Mouse (Mus musculus): ENCODE measurements around the gene C1qtnf7. TPM values are rescaled to one million over a fixed set of nuclear protein-coding genes. Genes with fewer than 3 reads are reported as not detected.

The C1qtnf7 gene
- polyA plus RNA-seq, 1 experiment from 2014 or later = 2.1 TPM

DNA sequence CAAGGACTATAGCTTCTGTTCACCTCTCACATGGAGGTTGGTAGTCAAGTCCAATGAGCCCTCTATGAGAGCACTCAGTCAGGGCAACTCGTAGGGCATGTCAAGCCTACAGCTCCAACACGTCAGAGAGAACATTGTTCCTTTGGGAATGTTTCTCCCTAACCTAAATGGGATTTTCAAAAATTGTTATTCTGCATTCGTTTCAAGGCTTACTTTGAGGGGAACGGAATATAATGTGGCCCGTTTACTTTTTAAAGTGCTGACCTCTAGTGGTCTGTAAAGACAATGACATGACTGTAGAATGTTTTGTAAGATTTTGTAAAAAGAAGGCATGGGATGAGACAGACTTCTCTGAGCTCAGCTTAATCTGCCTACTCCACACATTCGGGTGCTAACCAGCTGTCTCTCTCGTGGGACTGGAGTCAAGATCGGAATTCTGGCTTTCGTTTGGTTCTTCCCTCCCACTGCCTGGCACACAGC lies 119.3 kb downstream of the C1qtnf7 start:
- ATAC-seq (ENCODE audit: low FRiP score) = peak; percentile 54
- 43% methylated on average over 9 of the region's 9 CpGs for WGBS
- no peaks in the 10 kb centered on the region for H3K4me1 ChIP-seq
- no peak overlapping the region for H3K4me3 ChIP-seq
- no peak overlapping the region for H3K4me2 ChIP-seq (replicated peaks)
- H3K9ac ChIP-seq = no peak overlapping the region
- H3K27ac ChIP-seq = no peak overlapping the region
- no peaks in the 10 kb centered on the region; the same call in 1 of the 2 replicates for H3K9me3 ChIP-seq (replicated peaks)
- H3K27me3 ChIP-seq = no peaks in the 10 kb centered on the region
- H3K36me3 ChIP-seq = no peaks in the 10 kb centered on the region

GRCm38 (mm10) chr5:43645020-43645419 lies 129.7 kb downstream of the C1qtnf7 start:
- no peak for ATAC-seq (ENCODE audit: low FRiP score)

DNA sequence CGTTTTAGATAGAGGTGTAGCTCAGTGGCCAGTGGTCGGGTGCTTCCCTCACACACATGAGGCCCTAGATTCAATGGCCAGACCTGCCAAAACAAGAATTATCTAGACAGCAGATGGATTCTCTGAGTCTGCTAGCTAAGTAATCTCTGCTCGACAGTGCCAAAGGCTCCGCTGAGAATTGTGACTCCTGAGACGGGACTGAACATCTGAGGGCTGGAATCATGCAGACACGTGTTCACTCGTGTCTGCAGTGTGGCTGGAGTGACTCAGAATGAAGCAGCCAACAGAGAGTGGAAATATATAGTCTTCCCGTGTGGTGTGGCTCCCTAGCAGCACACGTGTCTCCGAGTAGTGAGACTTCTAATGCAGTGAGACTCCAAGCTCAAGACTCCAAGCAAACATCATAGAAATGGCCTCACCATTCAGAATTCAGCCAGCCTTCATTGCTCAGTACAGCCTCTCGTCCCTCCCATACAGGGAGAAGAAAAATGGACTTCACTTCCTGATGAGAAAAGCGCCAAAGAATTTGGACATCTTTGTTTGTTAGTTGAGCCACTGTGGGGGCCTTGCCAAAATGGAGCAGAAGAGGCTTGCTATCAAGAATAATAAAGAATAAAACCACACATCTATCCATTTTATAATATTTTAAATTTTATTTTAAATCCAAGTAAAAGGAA lies 131.9 kb downstream of the C1qtnf7 start:
- H3K4me2 ChIP-seq (replicated peaks) = no peak overlapping the region
- 85% methylated on average over 12 of the region's 12 CpGs for WGBS
- no peaks in the 10 kb centered on the region for H3K36me3 ChIP-seq
- ATAC-seq (ENCODE audit: low FRiP score) = no peak
- no peaks in the 10 kb centered on the region for H3K4me1 ChIP-seq
- no peak overlapping the region for H3K4me3 ChIP-seq
- no peaks in the 10 kb centered on the region for H3K9me3 ChIP-seq (replicated peaks)
- H3K9ac ChIP-seq = no peak overlapping the region
- H3K27me3 ChIP-seq = no peaks in the 10 kb centered on the region
- no peak overlapping the region for H3K27ac ChIP-seq

More at GRCm38 (mm10) chr5:43645020-43645419, 129.7 kb downstream of the C1qtnf7 start:
- Histone ChIP-seq H3K4me3 (no peak overlapping the region), H3K4me1 (no peaks in the 10 kb centered on the region), H3K9ac (no peak overlapping the region), H3K4me2 (replicated peaks) (no peak overlapping the region), H3K36me3 (no peaks in the 10 kb centered on the region), H3K27ac (no peak overlapping the region), H3K9me3 (replicated peaks) (no peaks in the 10 kb centered on the region), H3K27me3 (no peaks in the 10 kb centered on the region)
- 61% methylated on average over 4 of the region's 4 CpGs for WGBS

GRCm38 (mm10) chr5:43661498-43661897 lies 146.2 kb downstream of the C1qtnf7 start:
- H3K4me3 ChIP-seq = no peak overlapping the region
- no peak for ATAC-seq (ENCODE audit: low FRiP score)

DNA sequence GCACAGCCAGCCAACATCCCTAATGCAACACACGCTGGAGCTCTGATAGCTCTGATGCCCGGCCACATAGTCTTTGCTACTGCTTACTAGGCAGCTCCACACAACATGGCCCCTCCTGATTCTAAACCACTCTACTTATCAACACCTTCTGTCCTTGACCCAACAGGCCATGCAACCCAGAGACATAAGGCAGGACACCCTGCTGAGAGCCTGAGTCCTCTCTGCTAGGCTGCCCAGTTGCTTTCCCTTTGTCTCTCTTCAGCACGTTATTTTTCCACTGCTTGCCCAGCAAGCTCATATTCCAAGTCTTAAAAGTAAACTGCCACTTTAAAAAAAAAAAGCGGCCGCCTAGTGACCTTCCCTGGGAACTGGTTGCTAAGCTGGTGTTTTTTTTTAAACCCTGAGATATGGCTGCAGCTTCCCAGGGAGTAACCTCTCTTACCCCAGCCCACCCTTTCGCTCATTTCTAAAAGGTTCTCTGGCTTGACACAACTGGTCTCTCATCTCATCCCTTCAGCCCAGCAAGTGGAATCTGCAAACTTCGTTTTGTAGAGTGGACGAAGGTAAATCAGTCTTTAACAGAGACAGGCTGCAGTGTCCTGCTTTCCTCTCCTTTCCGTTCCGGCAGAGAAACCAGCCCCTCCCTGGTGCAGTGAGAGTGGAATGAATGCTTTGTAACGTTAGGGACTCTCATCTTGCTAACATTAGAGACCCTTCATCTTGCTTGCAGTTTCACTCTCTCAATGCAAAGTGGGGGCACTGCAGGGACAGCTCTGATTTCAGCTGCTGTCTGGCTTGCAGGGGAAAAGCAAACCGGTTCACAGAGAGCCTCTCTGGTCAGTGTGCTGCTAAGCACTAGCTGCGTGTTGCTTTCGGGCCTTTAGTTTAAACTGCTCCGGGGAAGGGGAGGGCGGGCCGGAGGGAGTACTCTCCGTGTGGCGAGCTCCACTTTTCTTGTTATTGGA lies 146.9 kb downstream of the C1qtnf7 start, which contains the start of gene Cc2d2a:
Gene Cc2d2a (plus strand): TSS at position 350 of the 965 bp plus-strand sequence.
- Histone ChIP-seq H3K36me3 (no peaks in the 10 kb centered on the region), H3K27me3 (no peaks in the 10 kb centered on the region), H3K4me2 (replicated peaks) (peak within 1 kb of the TSS; percentile 50)

More at GRCm38 (mm10) chr5:43661498-43661897, 146.2 kb downstream of the C1qtnf7 start:
- Histone ChIP-seq H3K4me2 (replicated peaks) (no peak overlapping the region), H3K36me3 (no peaks in the 10 kb centered on the region), H3K27ac (peak overlapping the region; percentile 89; the same call in 1 of the 2 replicates), H3K9me3 (replicated peaks) (no peaks in the 10 kb centered on the region), H3K9ac (no peak overlapping the region), H3K4me1 (peaks cover 30% of the 10 kb centered on the region), H3K27me3 (no peaks in the 10 kb centered on the region)
- 88% methylated on average over 3 of the region's 3 CpGs for WGBS

GRCm38 (mm10) chr5:43663531-43663930 lies 148.2 kb downstream of the C1qtnf7 start:
- Histone ChIP-seq H3K27ac (no peak overlapping the region), H3K36me3 (no peaks in the 10 kb centered on the region), H3K4me1 (peaks cover 30% of the 10 kb centered on the region), H3K9ac (no peak overlapping the region), H3K27me3 (no peaks in the 10 kb centered on the region), H3K4me2 (replicated peaks) (peak overlapping the region; percentile 50), H3K4me3 (no peak overlapping the region), H3K9me3 (replicated peaks) (no peaks in the 10 kb centered on the region)
- ATAC-seq (ENCODE audit: low FRiP score) = no peak
- 53% methylated on average over 6 of the region's 6 CpGs for WGBS

More for the DNA sequence above, 146.9 kb downstream of the C1qtnf7 start, which contains the start of gene Cc2d2a:
- WGBS = 5% methylated on average over 19 of the region's 19 CpGs
- H3K27ac ChIP-seq = peak within 1 kb of the TSS; percentile 89
- peaks cover 30% of the 10 kb centered on the region for H3K4me1 ChIP-seq
- H3K9me3 ChIP-seq (replicated peaks) = no peaks in the 10 kb centered on the region
- peak; percentile 83 for ATAC-seq (ENCODE audit: low FRiP score)
- peak within 1 kb of the TSS; percentile 51 for H3K9ac ChIP-seq
- H3K4me3 ChIP-seq = peak within 1 kb of the TSS; percentile 38

DNA sequence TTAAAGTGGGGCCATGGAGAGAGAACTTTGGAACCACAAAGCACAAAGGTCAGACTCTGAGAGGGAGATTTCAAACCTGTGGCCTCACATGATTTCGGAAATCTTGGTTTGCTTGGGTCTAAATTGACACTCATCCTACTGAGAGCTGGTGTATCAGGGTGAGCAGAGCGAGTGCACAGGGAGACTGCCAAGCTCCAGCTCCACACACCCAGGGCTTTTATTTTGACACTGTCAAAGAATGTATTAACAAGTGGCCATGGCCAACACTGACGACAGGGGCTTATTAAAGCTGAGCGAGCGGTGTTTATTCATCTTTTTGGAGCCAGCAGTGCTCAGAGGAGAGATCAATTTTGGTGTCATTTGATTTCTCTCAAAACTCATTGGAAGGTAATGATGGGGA lies 149.8 kb downstream of the C1qtnf7 start:
- H3K27ac ChIP-seq = no peak overlapping the region
- H3K4me1 ChIP-seq = peaks cover 30% of the 10 kb centered on the region
- peak; percentile 20; the same call in 1 of the 2 replicates for ATAC-seq (ENCODE audit: low FRiP score)
- peak overlapping the region; percentile 26 for H3K4me2 ChIP-seq (replicated peaks)
- H3K27me3 ChIP-seq = no peaks in the 10 kb centered on the region
- no peaks in the 10 kb centered on the region for H3K9me3 ChIP-seq (replicated peaks)
- WGBS = 26% methylated on average over 5 of the region's 5 CpGs
- no peaks in the 10 kb centered on the region for H3K36me3 ChIP-seq
- no peak overlapping the region for H3K9ac ChIP-seq
- peak overlapping the region; percentile 1; the same call in 1 of the 2 replicates for H3K4me3 ChIP-seq

Other genes starting within 250 kb of the C1qtnf7 start
- gene Cc2d2a, start 146.8 kb downstream of the C1qtnf7 start, polyA plus RNA-seq (2016; fragmentation: Nextera tagmentation; extraction: Ambion mirVana) = 10.1 and 10.9 TPM in 2 replicates